Mouse (Mus musculus) left cerebral cortex, postnatal 14 days (tissue): ENCODE measurements around the gene Stip1. TPM values are rescaled to one million over a fixed set of nuclear protein-coding genes. Genes with fewer than 3 reads are reported as not detected.
A peak's percentile ranks its signal among the peaks of the same experiment; 100 is the strongest.
"Not testable (repeated sequence)": the region's sequence is repeated elsewhere in the genome, so short reads cannot be mapped to it uniquely, and the experiment has no call there.

Experiments
- DNase-seq, 2 experiments: peaks; one replicate each; pipeline ENCODE4 v3.0.0; 2021 to 2022; ENCODE audit warnings: low spot score in 2 of 2, mixed read lengths in 1 of 2
- intact Hi-C: fragments of 180-260 bp; cut with DNase I; formaldehyde crosslinking; loops from one replicate; pipeline ENCODE4 v1.15.1; 2025
- total RNA-seq, 2 experiments: library from RNA; stranded (reverse); gene quantifications; 2 replicates each; pipeline ENCODE4 v1.2.3; 2021

Stip1 gene
- total RNA-seq, 2 experiments from 2014 or later: 155 to 165 TPM

- intact Hi-C loops: loop anchor here (5.0 kb wide), 1 partner anchor 350 kb away; the partner anchor contains the start of gene 2700081O15Rik
- DNase-seq: no peak
Measured at GRCm38 (mm10) chr19:7066828-7067342, 27.1 kb upstream of the Stip1 start.

- no peak for DNase-seq
- intact Hi-C loops: loop anchor here (5.0 kb wide), 1 partner anchor 351 kb away; the partner anchor contains the start of gene 2700081O15Rik
Measured at GRCm38 (mm10) chr19:7066034-7066827, 26.5 kb upstream of the Stip1 start.

- intact Hi-C loops: no loop called here
Measured at GRCm38 (mm10) chr19:7064571-7064970, 24.8 kb upstream of the Stip1 start.

GRCm38 (mm10) chr19:7062916-7063315 is 23.1 kb upstream of the Stip1 start:
- DNase-seq: no peak
- intact Hi-C loops: no loop called here

More at GRCm38 (mm10) chr19:7064571-7064970, 24.8 kb upstream of the Stip1 start:
- peak; percentile 87 to 88 for DNase-seq

DNA sequence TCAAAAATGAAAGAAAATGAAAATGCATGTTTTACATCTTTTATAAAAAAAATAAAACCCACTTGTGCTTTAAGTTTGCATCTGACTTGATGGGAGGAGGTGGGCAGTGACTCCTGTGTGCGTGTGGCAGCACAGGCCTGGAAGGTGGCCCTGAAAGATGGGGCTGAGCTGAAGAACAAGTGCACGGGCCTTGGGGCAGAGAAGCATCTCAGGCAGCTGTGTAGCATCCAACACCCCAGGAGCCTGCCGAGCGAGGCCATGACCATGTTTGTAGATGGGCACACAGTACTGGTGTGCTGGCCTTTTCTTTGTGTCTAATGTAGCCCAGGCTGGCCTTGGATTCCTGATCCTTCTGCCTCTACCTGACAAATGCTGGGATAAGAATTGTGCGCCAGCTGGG is 22.3 kb upstream of the Stip1 start:
- no peak for DNase-seq
- intact Hi-C loops: no loop called here

DNA sequence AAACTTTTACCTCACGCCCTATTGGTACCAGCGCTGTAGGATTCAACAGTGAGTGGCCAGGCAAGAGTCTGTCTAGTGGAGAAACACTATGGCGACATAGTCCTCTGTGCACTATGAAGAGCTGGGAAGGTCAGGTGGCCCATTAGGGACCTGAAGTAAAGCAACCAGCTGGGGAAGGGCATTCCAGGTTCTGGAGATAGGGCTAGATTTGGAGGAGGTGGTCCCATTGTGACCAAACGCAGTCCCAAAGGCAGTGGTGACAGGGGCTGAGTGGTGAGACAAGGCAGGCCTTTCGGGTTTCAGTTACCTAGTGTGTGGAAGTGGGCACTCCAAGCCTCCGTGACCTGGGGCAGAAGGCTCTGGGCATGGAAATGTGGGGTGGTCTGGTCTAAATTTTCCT is 18.8 kb upstream of the Stip1 start:
- intact Hi-C loops: loop anchor here (10.0 kb wide), 1 partner anchor 286 kb away; the partner anchor contains the start of gene Mark2
- no peak for DNase-seq

- DNase-seq: peak; percentile 65 to 70
- intact Hi-C loops: loop anchor here (10.0 kb wide), 1 partner anchor 287 kb away; the partner anchor contains the start of gene Mark2
Measured at GRCm38 (mm10) chr19:7057722-7058207, 18.0 kb upstream of the Stip1 start.

- DNase-seq: no peak
- intact Hi-C loops: loop anchor here (10.0 kb wide), 1 partner anchor 288 kb away; the partner anchor contains the start of gene Mark2
Measured at GRCm38 (mm10) chr19:7057126-7057721, 17.5 kb upstream of the Stip1 start.

- DNase-seq: peak; percentile 86 to 93
- intact Hi-C loops: loop anchor here (10.0 kb wide), 1 partner anchor 288 kb away; the partner anchor contains the start of gene Mark2
Measured at GRCm38 (mm10) chr19:7056248-7057087, 16.7 kb upstream of the Stip1 start, which contains the start of gene Macrod1. Gene Macrod1, plus strand, starts transcription at chr19:7056810.

- DNase-seq: peak in 1 of 2 experiments; percentile 48
- intact Hi-C loops: loop anchor here (10.0 kb wide), 1 partner anchor 290 kb away; the partner anchor contains the start of gene Mark2
Measured at GRCm38 (mm10) chr19:7055173-7055572, 15.4 kb upstream of the Stip1 start.

DNA sequence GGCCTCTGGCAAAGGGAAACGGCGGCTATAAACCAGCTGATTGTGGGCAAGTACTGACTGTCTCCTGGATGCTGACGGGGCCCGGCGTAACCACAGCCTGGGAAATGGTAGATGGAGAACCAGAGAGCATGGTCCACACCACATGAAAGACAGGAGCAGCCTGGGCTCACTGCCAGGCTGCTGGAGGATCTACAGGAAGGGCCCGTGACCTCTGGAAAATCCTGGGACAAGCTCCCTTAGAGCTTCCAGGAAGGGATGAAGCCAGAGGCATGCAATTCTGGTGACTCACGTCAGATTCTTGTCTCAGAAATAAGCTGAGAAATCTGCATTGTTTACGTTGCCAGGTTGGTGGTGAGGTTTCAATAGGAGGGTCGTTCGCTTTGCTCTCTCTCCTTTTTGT is 15.0 kb upstream of the Stip1 start:
- intact Hi-C loops: loop anchor here (10.0 kb wide), 1 partner anchor 290 kb away; the partner anchor contains the start of gene Mark2
- no peak for DNase-seq

GRCm38 (mm10) chr19:7053382-7053781 is 13.6 kb upstream of the Stip1 start:
- DNase-seq: not testable (repeated sequence)
- intact Hi-C loops: loop anchor here (10.0 kb wide), 1 partner anchor 291 kb away; the partner anchor contains the start of gene Mark2

GRCm38 (mm10) chr19:7044706-7045105 is 4.9 kb upstream of the Stip1 start:
- intact Hi-C loops: no loop called here
- DNase-seq: no peak

DNA sequence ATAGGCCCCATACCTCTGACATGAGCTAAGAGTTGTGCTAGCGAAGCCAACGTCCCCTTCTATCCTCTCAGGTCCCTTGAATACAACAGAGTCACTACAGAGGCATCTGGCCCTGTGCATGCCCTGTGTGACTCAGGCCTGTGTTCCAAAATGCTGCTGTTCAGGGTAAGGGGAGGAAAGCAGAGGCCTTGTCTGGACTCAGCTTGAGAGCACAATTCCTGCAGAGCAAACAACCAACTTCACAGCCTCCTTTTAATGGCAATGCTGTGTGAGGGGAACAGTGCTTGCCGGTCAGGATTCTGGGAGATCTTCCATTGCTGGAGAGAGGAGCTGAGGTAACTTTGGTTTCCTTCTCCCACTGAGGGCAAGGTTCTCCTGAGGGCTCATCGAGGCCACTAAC is 4.5 kb upstream of the Stip1 start:
- no peak for DNase-seq
- intact Hi-C loops: no loop called here

GRCm38 (mm10) chr19:7041171-7041570 is 1.4 kb upstream of the Stip1 start:
- no peak for DNase-seq
- intact Hi-C loops: no loop called here

GRCm38 (mm10) chr19:7040637-7041130 is 917 bp upstream of the Stip1 start:
- intact Hi-C loops: no loop called here
- DNase-seq: no peak

DNA sequence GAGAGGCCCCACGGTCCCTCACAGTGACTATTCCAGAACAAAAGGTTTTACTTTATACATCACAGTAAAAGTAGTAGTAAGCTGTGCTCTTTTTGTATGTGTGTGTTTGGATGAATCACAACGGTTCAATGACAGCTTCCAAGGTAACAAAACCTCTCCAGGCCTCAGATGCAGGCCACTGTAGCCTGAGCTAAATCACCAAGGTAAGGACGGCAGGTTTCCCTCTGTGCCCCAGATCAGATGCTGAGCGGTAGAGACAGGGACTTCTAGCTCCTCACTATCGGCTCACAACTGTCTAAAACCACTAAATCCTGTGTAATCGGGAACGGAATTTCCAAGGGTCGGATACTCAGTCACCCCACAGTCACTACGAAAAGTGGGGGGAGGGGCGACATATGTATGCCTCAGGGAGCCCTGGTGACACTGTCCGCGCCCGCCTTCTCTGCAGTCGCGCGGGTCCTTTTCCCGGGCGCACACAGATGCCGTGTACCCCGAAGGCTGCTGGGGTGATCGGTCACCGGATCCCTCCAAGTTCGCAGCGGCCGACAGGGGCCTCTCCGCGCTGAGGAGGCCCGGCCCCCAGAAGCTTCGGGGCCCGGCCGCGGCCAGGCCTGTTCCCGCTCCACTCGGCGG is 563 bp downstream of the Stip1 start:
- intact Hi-C loops: no loop called here
- DNase-seq: peak; percentile 57 to 77

DNA sequence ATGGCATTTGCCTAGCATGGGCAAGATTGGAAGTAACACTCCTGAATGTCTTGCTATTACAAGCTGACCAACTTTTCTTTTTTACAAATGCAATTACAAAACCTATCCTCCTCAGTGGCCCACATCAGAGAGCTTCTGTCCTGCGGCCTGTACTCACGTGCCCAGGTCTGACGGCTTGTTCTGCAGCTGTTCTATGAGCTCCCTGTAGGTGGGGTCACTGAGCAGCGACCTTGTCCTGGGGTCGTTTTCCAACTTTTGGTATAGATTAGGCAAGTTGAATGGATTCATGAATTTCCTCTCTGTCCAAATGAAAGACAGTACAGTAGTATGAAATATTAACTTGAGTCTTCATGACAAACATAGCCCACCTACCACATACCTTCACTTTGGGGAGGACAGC is 5.8 kb downstream of the Stip1 start:
- DNase-seq: no peak
- intact Hi-C loops: no loop called here
